Mouse (Mus musculus): ENCODE data around the gene Ankrd10. TPM values are rescaled to one million over a fixed set of nuclear protein-coding genes. Genes with fewer than 3 reads are reported as not detected.

Ankrd10 gene
- polyA plus RNA-seq, 1 experiment, result 36.9 TPM

DNA sequence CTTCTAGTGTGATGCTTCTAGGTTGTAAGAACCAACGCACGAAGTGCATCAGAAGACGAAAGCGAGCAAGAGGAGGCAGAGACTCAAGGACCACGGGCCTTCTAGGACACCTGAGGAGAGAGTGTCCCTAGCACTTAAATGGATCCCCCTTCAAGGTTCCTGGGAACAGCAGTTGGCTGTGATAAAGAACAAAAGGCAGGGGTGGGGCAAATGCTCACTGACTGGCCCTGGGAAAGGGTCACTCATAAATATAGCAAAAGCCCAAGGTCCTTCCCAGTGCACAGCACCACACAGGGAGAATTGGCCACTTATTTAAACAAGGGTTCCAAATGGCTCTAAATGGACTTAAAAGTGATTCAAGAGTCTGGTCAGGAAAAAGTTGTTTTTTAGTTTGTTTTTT is 6.4 kb downstream of the Ankrd10 start:
- Histone ChIP-seq H3K36me3 (ENCODE audit: control insufficient read depth, insufficient read depth, low read length) (peaks cover 3% of the 10 kb centered on the region), H3K27ac (ENCODE audit: insufficient read depth, low read depth, low read length) (no peak overlapping the region), H3K4me3 (ENCODE audit: insufficient read depth, low read depth, low read length) (no peak overlapping the region), H3K4me1 (ENCODE audit: control insufficient read depth, insufficient read depth, low read length) (peaks cover 23% of the 10 kb centered on the region), H3K27me3 (replicated peaks; ENCODE audit: control insufficient read depth, insufficient read depth, low read length) (no peaks in the 10 kb centered on the region)
- 82% methylated on average over 5 of the region's 5 CpGs for WGBS
- no peak for DNase-seq
- TF ChIP-seq POLR2A (IDR thresholded peaks at IDR 0.05; ENCODE audit: low read depth, low read length), result no peak

DNA sequence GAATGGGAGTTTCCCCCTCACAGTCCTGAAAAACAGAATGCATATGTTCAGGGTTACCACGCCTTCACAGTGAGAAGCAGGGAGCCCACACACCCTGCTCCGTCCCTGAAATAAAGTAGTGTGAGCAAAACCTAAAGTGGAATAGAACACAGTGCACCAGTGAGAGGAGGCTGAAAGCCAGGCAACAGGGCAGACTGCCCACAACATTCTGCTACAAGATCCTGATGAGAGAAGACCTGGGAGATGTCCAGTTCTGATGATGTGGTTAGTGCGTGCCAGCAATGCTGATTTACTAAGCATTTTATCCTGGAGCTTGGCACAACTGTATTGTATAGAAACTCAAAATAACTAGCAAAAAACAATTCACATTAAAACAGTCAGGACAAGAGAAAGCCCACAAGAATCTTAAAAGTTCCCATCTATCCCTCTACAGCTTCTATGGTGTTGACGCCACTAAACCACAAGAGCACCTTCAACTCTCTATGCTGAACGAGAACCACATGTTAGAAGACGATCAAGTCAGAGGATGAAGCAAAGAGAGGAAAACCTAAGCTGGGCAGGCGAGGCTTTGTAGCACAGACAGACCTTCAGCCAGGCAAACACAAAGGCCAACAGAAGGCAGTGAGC is 6.9 kb downstream of the Ankrd10 start:
- Histone ChIP-seq H3K4me1 (ENCODE audit: control insufficient read depth, insufficient read depth, low read length) (peaks cover 19% of the 10 kb centered on the region), H3K4me3 (ENCODE audit: insufficient read depth, low read depth, low read length) (no peak overlapping the region), H3K27ac (ENCODE audit: insufficient read depth, low read depth, low read length) (peak overlapping the region; percentile 64), H3K36me3 (ENCODE audit: control insufficient read depth, insufficient read depth, low read length) (peaks cover 3% of the 10 kb centered on the region), H3K27me3 (replicated peaks; ENCODE audit: control insufficient read depth, insufficient read depth, low read length) (no peaks in the 10 kb centered on the region)
- WGBS, result 75% methylated on average over 7 of the region's 7 CpGs
- DNase-seq, result no peak
- TF ChIP-seq POLR2A (IDR thresholded peaks at IDR 0.05; ENCODE audit: low read depth, low read length) (no peak), CTCF (conservative IDR thresholded peaks at IDR 0.05; ENCODE audit: insufficient read depth, insufficient read length, low read depth, low read length) (no peak)

DNA sequence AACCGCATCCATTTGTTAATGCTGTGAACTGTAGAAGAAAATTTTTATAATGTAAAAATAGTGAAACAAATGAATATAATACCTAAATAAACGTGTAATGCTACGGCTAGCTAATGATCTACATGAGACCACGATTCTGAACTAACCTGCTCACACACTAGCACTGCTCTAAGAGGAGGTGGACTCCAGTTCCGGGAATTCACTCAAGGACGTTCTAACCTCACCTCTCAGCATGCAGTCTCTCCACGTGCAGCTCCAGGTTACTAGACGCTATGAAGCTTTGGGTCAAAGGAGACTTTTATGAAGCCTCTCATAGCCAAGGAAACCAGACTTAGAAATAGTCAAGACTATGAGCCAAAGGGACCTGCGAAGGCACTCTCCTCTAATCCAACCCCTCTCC is 7.8 kb downstream of the Ankrd10 start:
- Histone ChIP-seq H3K4me3 (ENCODE audit: insufficient read depth, low read depth, low read length) (no peak overlapping the region), H3K4me1 (ENCODE audit: control insufficient read depth, insufficient read depth, low read length) (peaks cover 16% of the 10 kb centered on the region), H3K36me3 (ENCODE audit: control insufficient read depth, insufficient read depth, low read length) (peaks cover 3% of the 10 kb centered on the region), H3K27me3 (replicated peaks; ENCODE audit: control insufficient read depth, insufficient read depth, low read length) (no peaks in the 10 kb centered on the region), H3K27ac (ENCODE audit: insufficient read depth, low read depth, low read length) (peak overlapping the region; percentile 64)
- peak; percentile 68 for DNase-seq
- 43% methylated on average over 9 of the region's 9 CpGs for WGBS
- no peak for TF ChIP-seq CTCF (conservative IDR thresholded peaks at IDR 0.05; ENCODE audit: insufficient read depth, insufficient read length, low read depth, low read length)
- no peak for TF ChIP-seq POLR2A (IDR thresholded peaks at IDR 0.05; ENCODE audit: low read depth, low read length)

DNA sequence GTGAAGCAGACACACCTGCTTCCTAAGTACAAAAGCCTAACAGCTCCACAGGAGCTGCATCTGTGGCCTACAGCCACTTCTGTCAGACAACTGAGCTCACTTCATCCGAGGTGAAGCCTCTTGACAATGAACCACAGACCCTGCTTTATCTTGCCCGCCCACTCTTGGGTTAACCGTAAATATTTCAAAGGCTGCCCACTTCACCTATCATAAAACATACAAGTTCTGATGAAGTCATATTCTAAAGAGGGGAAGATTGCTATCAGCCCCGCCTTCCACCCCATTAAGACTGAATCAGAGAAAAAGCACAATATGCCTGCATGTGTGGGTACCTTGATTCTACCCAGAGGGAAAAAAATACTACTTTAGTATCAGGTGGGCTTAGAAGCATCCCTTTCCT is 10.5 kb downstream of the Ankrd10 start:
- no peak overlapping the region for H3K27ac ChIP-seq (ENCODE audit: insufficient read depth, low read depth, low read length)
- no peaks in the 10 kb centered on the region for H3K27me3 ChIP-seq (replicated peaks; ENCODE audit: control insufficient read depth, insufficient read depth, low read length)
- WGBS, result 82% methylated on average over 4 of the region's 4 CpGs
- no peak for DNase-seq
- H3K36me3 ChIP-seq (ENCODE audit: control insufficient read depth, insufficient read depth, low read length), result peaks cover 5% of the 10 kb centered on the region; the same call in 1 of the 2 replicates
- H3K4me3 ChIP-seq (ENCODE audit: insufficient read depth, low read depth, low read length), result no peak overlapping the region
- no peak for TF ChIP-seq POLR2A (IDR thresholded peaks at IDR 0.05; ENCODE audit: low read depth, low read length)
- TF ChIP-seq CTCF (conservative IDR thresholded peaks at IDR 0.05; ENCODE audit: insufficient read depth, insufficient read length, low read depth, low read length), result no peak
- H3K4me1 ChIP-seq (ENCODE audit: control insufficient read depth, insufficient read depth, low read length), result peaks cover 12% of the 10 kb centered on the region; the same call in 1 of the 2 replicates

DNA sequence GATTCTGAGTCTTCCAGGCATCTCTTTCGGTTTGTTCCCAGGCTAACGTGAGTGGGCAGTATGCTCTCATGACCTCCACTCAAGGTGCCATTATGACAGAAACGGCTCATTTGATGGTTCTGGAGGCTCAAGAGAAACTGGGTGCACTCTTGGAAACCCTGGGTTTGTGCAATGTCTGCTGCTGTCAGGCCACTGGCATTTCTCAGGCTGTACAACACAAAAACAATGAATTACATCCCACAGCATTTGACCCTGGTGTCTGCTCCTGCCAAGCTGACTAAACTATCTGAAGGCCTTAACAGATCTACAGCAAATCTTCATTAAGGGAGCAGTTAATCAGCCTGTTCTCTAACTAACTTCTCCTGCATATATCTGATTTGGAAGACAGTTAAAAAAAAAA is 16.5 kb downstream of the Ankrd10 start:
- H3K27me3 ChIP-seq (replicated peaks; ENCODE audit: control insufficient read depth, insufficient read depth, low read length), result no peaks in the 10 kb centered on the region
- peaks cover 6% of the 10 kb centered on the region for H3K36me3 ChIP-seq (ENCODE audit: control insufficient read depth, insufficient read depth, low read length)
- H3K27ac ChIP-seq (ENCODE audit: insufficient read depth, low read depth, low read length), result no peak overlapping the region
- WGBS, result 82% methylated on average over 3 of the region's 3 CpGs
- H3K4me1 ChIP-seq (ENCODE audit: control insufficient read depth, insufficient read depth, low read length), result peaks cover 3% of the 10 kb centered on the region; the same call in 1 of the 2 replicates
- TF ChIP-seq CTCF (conservative IDR thresholded peaks at IDR 0.05; ENCODE audit: insufficient read depth, insufficient read length, low read depth, low read length) (no peak), POLR2A (IDR thresholded peaks at IDR 0.05; ENCODE audit: low read depth, low read length) (no peak)
- no peak overlapping the region for H3K4me3 ChIP-seq (ENCODE audit: insufficient read depth, low read depth, low read length)
- no peak for DNase-seq

DNA sequence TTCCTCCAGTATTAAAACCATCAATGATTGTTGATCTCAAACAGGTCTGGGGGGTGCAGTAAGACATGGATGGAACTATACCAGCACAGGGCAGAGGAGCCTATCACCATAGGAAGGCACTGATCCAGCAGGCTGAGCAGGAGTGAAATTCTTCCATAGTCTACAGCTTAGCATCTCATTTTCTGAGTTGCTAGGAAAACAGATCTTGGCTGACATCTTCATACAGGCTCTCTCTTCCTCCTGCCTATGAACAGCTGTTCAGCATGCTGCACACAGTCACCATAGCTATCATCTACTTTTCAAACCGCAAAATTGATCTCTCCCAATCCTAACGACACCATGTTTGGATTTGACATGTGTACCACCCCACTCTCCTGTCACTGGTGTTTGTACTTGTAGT is 17.5 kb downstream of the Ankrd10 start:
- Histone ChIP-seq H3K4me1 (ENCODE audit: control insufficient read depth, insufficient read depth, low read length) (peaks cover 3% of the 10 kb centered on the region; the same call in 1 of the 2 replicates), H3K4me3 (ENCODE audit: insufficient read depth, low read depth, low read length) (no peak overlapping the region), H3K27ac (ENCODE audit: insufficient read depth, low read depth, low read length) (no peak overlapping the region), H3K27me3 (replicated peaks; ENCODE audit: control insufficient read depth, insufficient read depth, low read length) (no peaks in the 10 kb centered on the region), H3K36me3 (ENCODE audit: control insufficient read depth, insufficient read depth, low read length) (peaks cover 6% of the 10 kb centered on the region)
- DNase-seq, result no peak
- TF ChIP-seq CTCF (conservative IDR thresholded peaks at IDR 0.05; ENCODE audit: insufficient read depth, insufficient read length, low read depth, low read length), result no peak
- 91% methylated on average over 2 of the region's 2 CpGs for WGBS

DNA sequence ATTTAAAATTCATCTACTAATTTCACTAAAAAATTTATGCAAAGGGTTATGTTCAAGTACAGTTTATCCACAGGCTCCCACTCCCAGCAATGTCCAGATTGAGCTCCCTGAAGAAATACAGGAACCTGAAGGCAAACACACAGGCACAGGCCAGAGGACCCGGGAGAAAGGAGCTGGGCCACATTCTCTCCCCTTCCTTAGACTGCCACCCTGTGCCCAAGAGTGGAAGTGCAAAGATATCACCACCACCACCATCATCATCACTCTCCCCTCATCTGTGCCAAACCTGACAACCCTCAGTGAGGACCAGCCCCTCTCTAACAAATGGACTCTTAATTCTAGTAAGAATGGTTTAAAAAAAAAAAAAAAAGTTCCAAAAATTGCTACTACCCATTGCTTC is 19.3 kb downstream of the Ankrd10 start:
- Histone ChIP-seq H3K36me3 (ENCODE audit: control insufficient read depth, insufficient read depth, low read length) (peaks cover 5% of the 10 kb centered on the region), H3K27me3 (replicated peaks; ENCODE audit: control insufficient read depth, insufficient read depth, low read length) (no peaks in the 10 kb centered on the region), H3K4me3 (ENCODE audit: insufficient read depth, low read depth, low read length) (no peak overlapping the region), H3K27ac (ENCODE audit: insufficient read depth, low read depth, low read length) (no peak overlapping the region), H3K4me1 (ENCODE audit: control insufficient read depth, insufficient read depth, low read length) (no peaks in the 10 kb centered on the region)
- WGBS, result 8% methylated on average over 1 of the region's 1 CpGs
- TF ChIP-seq CTCF (conservative IDR thresholded peaks at IDR 0.05; ENCODE audit: insufficient read depth, insufficient read length, low read depth, low read length) (peak; percentile 78), POLR2A (IDR thresholded peaks at IDR 0.05; ENCODE audit: low read depth, low read length) (no peak)
- peak; percentile 36 for DNase-seq

Measured in kidney, adult 2 months (tissue).